ENCODE assay signal across 12 mouse cellular contexts in the genomic region with DNA sequence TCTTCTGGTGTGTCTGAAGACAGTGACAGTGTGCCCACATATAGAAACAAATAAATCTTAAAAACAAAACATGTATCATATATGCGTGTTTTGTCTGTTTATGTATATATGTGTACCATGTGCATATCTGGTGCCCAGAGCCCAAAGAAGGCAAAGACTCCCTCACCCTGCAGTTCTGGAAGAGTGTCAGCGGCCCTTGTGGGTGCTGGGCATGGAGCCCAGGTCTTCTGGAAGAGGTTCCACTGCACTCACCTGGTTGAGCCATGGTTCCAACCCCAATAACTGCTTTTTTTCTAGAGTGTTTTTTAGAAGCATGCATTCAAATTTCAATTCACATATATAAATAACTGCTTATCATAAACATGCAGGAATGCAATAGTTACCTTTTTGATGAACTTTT.
"Had no signal": no experiment of that assay in that cellular context is flagged by ENCODE, and none has a peak within 500 bp of the region (broad histone marks: within the 10 kb centered on the region; RNA-seq: fewer than 3 reads in every experiment).

No protein-coding gene starts in this region.

- H3K9ac ChIP-seq: limb, embryonic 15.5 days; liver, embryonic 12.5 days; lung, embryonic 14.5 days; midbrain, embryonic 13.5 days; neural tube, embryonic 15.5 days had no signal

- H3K4me1 ChIP-seq: limb, embryonic 15.5 days; neural tube, embryonic 15.5 days had no signal

- ATAC-seq: liver, embryonic 12.5 days; midbrain, embryonic 13.5 days had no signal

- DNase-seq: kidney, postnatal 10 days; lung, embryonic 14.5 days; lung, postnatal 14 days; thymus, adult 18-20 months; thymus, postnatal 25 days had no signal

- H3K27ac ChIP-seq: left cerebral cortex, adult 2 months; limb, embryonic 15.5 days; liver, embryonic 12.5 days; macrophage; midbrain, embryonic 13.5 days; neural tube, embryonic 15.5 days had no signal

- H3K4me3 ChIP-seq: left cerebral cortex, adult 2 months; limb, embryonic 15.5 days; liver, embryonic 12.5 days; midbrain, embryonic 13.5 days; myocyte; neural tube, embryonic 15.5 days had no signal

- H3K9me3 ChIP-seq: limb, embryonic 15.5 days; liver, embryonic 12.5 days; midbrain, embryonic 13.5 days; neural tube, embryonic 15.5 days had no signal

- H3K4me2 ChIP-seq: limb, embryonic 15.5 days; liver, embryonic 12.5 days; lung, embryonic 14.5 days; midbrain, embryonic 13.5 days; neural tube, embryonic 15.5 days had no signal

- H3K27me3 ChIP-seq: limb, embryonic 15.5 days; liver, embryonic 12.5 days; midbrain, embryonic 13.5 days; neural tube, embryonic 15.5 days had no signal
